Mouse (Mus musculus) granulocyte monocyte progenitor cell, adult 5-6 weeks (primary cell): Measurements from ENCODE around the gene Nrxn3. TPM values are rescaled to one million over a fixed set of nuclear protein-coding genes. Genes with fewer than 3 reads are reported as not detected.

ENCODE experiments used
- ATAC-seq: replicated peaks from 2 replicates; pipeline ENCODE4 v1.8.0; 2016; ENCODE audit warnings: mild to moderate bottlenecking, moderate TSS enrichment, inconsistent platforms; ENCODE audit not compliant: poor library complexity, severe bottlenecking
- total RNA-seq, 2 experiments: library from RNA; stranded (forward) in 1 of 2; stranded (reverse) in 1 of 2; fragments of 200-712, 200-1000 nt in 1 of 2; fragments of >200 nt in 1 of 2; fragmentation: Nextera tagmentation in 1 of 2; gene quantifications; 2 replicates each; pipeline ENCODE4 v1.2.3; 2014 to 2017

Nrxn3 gene
- not detected in 2 replicates for total RNA-seq (2014; fragmentation: Nextera tagmentation)
- total RNA-seq (2017): not detected in 2 replicates

- no peak for ATAC-seq
These were observed at the start of gene Nrxn3 for GRCm38 (mm10) chr12:88722691-88723070. Nrxn3 (plus strand) TSS chr12:88722876.

DNA sequence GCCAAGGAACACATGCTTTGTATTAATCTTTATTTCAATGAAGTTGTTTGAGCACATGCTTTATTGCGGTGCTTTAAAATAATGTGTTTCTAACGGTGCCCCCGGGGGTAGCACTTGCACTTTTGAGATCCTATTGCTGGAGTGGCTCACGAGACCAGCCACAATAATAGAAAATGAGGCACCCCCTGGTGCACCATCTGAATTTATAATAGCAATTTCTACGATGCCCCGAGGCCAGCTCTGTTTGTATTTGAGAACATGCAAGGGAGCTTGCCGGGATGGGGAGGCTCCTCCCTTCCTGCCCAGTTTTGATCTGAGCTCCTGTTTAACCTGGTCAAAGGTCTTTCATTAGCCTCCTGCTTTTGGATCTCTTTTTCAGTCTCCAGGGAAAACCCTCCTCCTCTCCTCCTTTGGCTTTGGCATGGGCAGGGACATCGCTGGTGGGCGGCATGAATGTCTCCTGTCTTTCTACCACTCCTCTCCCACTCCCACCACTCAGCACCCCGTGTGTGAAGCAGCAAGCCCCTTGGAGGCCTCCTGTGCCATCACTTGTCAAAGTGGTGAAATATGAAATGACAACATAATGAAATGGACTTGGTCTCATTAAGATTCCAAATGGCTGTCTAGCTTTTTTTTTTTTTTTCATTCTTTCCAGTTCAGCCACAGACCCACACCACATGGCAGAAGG is 18.4 kb upstream of the Nrxn3 start:
- ATAC-seq: no peak

- ATAC-seq: no peak
These were observed 16.7 kb upstream of the Nrxn3 start for GRCm38 (mm10) chr12:88705959-88706358.

- ATAC-seq: no peak
These were observed 14.9 kb upstream of the Nrxn3 start for GRCm38 (mm10) chr12:88707786-88708185.

- peak; percentile 84 for ATAC-seq
These were observed 13.5 kb upstream of the Nrxn3 start for GRCm38 (mm10) chr12:88709223-88709622.

- ATAC-seq: no peak
These were observed 9.2 kb upstream of the Nrxn3 start for GRCm38 (mm10) chr12:88713456-88713855.

DNA sequence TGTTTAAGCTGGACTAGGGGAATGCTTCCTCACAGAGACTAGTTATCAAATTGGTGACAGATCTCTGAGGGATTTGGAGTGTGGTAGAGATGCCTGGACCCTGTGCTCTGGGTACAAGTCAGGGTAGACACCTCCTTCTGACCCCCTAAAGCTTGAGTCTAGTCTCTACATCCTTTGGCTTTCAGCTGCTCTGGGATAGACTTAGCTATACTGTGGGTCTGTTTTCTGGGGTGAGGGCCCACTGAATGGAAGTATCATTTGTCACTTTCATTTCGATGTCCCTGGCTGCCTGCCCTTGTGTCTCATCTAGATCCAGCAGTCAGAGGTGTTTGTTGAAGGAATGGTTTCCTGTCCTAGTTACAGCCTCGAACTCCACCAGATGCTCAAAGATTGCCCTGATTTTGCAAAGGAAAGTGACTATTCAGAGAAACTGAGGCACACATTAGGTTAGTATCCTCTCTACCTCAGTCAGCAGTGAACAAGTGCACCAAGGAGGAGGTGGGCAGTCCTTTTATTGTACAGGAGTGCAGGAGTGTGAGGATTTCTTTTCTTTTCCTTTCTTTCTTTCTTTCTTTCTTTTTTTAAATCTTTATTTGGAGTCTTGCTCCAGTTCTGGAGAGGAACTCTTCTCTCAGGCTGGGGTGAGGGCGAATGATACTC is 515 bp upstream of the Nrxn3 start:
- no peak for ATAC-seq

DNA sequence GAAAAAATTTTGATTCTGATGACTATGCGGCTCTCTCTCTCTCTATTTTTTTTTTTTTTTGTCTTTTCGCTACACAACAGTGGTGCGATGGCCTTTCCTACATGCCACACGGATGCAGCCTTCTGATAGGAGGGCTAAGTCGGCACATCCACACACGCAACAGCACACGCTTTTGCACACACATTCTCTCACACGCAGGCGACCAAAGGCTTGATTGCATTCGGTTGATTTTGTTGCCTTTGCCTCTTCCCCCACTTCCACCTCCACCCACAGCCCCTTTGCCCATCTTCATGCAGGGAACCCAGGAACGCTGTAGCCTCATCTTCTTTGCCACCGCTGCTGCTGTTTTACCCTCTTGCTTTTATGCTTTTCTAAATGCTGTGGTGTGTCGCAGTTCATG is 3.6 kb downstream of the Nrxn3 start:
- no peak for ATAC-seq

DNA sequence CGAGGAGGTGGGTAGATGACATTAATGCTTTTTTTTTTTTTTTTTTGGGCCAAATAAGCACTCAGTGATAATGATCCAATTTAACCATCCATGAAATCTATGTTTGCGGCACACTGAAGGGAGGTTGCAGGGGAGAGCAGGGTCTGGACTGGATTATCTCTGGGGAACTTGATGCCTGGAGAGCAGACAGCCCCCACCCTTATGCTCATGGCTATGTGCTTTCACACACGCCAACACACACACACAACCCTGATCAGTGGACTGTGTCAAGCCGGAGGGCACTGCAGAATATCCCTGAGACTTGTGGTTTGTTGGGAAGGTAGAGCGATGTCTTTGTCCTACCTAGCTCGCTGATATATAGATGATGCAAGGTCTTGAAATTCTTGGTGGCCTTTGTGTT is 4.1 kb downstream of the Nrxn3 start:
- no peak for ATAC-seq

DNA sequence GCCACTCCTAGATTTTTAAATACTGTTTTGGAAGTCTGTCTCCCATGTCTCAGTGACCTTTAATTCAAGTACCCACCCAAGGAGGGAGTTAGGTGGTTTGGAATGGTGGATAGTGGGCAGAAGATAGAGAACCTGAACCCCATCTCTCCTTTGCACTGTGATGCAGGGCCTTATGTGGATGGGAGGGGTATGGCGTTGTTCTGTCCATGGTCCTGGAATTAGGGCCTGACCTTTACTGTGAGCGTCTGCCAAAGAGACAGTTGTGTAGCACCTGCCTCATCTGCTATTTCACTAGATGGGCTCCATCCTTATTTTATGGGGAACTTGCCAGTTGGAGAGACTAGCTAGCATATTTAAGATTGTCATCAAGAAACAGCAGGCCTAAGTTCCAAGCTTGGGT is 8.0 kb downstream of the Nrxn3 start:
- ATAC-seq: no peak

GRCm38 (mm10) chr12:88735045-88735444 is 12.4 kb downstream of the Nrxn3 start:
- ATAC-seq: no peak

DNA sequence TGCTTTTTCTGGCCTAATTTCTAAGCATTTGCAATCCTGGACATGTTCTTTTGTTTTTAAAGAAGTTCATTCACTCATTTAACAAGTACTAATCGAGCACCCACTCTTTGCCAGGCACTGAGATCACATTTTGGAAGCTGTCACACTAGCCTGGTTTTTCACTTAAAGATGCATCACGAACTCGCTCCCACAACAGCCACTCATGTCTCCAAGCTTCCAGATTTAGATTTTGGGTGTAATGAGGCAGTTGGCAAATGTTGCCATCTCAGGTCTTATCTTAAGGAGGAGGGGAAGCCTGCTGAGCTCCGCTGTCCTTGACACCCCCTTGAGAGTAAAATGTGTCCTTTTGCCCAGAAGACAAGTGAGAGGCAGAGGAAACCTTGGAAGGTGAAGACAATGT is 14.4 kb downstream of the Nrxn3 start:
- ATAC-seq: no peak

DNA sequence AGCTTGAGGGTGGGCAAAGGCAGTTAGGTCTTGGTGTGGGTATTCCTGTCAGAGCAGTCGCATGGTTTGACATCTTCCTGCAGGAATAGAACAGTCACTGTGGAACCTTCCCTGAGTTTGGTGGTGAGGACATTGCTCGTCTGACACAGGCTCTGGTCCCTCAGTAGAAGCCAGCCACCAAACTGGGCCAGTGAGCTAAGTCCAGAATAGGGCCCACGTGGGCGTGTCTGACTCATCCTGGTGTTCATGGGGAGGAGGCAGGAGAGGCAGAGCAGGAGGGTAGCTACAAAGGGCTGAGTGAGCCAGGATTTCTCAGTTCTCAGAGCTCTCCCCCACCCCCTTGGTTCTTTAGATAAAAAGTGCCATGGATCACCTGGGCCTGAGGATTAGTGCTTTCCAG is 15.9 kb downstream of the Nrxn3 start:
- no peak for ATAC-seq

GRCm38 (mm10) chr12:88746788-88747187 is 24.1 kb downstream of the Nrxn3 start:
- no peak for ATAC-seq

DNA sequence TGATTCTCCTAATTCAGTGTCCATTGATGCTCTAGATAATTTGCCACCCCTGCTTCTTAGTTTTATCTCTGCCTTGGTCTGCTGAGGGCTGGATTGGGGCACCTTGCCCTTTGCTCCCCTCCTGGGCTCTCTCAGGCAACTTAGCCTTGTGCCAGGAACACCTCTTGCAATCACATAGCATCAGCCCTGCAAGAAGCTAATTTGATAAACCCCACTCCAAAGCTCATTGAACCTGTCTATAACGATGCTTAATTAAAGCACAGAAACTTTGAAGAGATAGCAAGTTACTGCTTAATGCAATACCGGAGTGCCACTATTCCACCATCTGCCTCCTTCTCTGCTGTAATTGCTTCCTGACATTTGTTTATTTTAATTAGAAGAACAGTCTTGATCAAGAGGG is 42.1 kb downstream of the Nrxn3 start:
- no peak for ATAC-seq

GRCm38 (mm10) chr12:88774666-88775065 is 52.0 kb downstream of the Nrxn3 start:
- ATAC-seq: no peak

- no peak for ATAC-seq
These were observed 55.4 kb downstream of the Nrxn3 start for GRCm38 (mm10) chr12:88778036-88778435.

- ATAC-seq: no peak
These were observed 61.8 kb downstream of the Nrxn3 start for GRCm38 (mm10) chr12:88784199-88785147.

DNA sequence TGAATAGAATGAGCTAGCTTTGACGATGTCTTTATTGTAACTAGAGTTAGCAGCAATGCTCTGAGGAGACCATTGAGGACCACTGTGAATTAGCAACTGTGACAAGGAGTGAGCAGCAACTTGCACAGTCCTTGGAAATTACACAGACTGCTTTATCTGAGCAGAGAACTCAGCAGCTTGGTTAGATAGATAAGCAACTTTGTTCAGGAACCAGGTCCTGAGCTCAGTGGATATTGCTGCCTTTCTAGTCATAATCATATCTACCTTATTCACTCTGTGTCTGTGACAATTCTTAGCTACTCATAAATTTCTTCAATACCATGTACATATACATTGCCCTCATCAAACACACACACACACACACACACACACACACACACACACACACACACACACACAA is 70.6 kb downstream of the Nrxn3 start:
- ATAC-seq: no peak

DNA sequence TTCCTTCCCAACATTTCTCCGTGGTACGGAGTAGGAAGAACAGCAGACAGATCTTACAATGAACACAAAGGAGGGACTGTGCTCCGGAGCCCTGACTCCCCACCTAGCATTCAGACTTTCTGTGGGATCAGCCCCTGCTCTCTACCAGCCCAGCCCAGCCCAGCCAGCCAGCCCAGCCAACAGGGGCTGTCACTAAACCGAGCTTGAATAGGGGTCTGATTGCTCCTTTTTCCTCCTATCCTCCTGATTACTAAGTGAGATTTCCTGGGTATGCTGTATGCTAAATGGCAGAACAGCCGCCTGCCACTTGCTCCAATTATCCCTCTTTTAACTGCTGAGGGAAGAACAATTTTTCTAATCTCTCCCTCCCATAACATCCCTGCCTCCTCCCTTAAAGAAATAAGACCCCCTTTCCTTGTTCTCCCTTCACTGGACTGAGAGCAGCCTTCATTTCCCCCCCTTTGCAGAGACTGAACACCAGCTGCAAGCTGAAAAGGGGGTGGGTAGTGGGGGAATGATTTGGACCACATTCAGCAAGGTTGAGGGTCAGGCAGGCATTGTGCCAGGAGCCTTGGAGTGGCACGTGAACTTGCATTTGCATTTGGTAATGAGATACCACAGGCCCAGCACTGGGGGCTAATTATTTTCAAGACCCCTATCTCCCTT is 78.4 kb downstream of the Nrxn3 start:
- ATAC-seq: no peak

DNA sequence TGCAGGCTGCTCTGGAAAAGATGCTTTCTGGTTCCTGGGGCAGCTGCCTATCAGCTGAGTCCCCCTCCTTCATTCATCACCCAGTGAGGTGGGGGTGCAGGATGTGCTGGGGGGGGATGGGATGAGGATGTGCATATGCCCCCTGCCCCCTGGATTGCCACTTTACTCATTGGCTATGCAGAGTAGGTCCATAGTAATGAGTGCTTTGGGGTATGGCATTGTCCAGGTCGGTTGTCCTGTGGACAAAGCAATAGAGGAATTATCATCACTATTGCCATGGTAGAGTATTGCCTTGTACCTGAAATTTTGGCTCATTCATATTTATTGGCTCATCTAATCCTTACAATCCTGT is 79.0 kb downstream of the Nrxn3 start:
- ATAC-seq: no peak
